ENCODE assay signal across 15 mouse cellular contexts in the genomic region with DNA sequence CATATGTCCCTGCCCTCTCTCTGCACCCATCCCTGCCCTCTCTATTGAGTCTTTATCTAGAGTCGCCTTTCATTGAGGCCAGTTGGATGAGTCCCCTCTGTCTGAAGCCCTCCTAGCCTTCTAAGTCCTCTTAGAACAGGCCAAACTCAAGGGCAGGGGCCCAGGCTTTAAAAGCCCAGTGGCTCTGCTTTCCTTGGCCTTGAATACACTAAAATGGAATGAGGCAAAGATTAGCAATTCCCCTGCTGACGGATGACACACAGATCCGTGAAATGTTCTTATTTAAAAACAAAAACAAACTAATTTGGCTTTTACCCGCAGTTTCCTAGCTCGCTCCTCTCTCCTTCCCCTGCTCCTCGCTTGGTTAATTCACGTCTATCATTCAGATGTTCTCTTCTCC. TPM values are rescaled to one million over a fixed set of nuclear protein-coding genes. Genes with fewer than 3 reads are reported as not detected.
DNase-seq lines count a peak whose midpoint lies in the region; ATAC-seq and TF ChIP-seq lines count a peak whose summit lies in the region.
"Had no signal": no experiment of that assay in that cellular context is flagged by ENCODE, and none has a peak within 500 bp of the region (broad histone marks: within the 10 kb centered on the region; RNA-seq: fewer than 3 reads in every experiment).

No protein-coding gene starts in this region.

- peak; percentile 45 to 61 for DNase-seq in heart, adult 18-20 months
- DNase-seq in heart, postnatal 4 days, result no peak
- no peak for DNase-seq in lung, embryonic 14.5 days
- no peak for DNase-seq in lung, postnatal 4 days
- no peak for DNase-seq in layer of hippocampus, postnatal 25 days (ENCODE audit: extremely low spot score in 1 of 2, low spot score in 1 of 2)
- DNase-seq: cerebellum, adult 9-11 months; gastrocnemius, postnatal 25 days; kidney, adult 9 months; right cerebral cortex, postnatal 25 days; thymus, adult 2 months had no signal

- no peak overlapping the region for H3K4me3 ChIP-seq in lung, embryonic 14.5 days (ENCODE audit: low read depth, low read length)
- H3K4me3 ChIP-seq in embryonic fibroblast, embryonic 13.5 days (ENCODE audit: insufficient read depth, low read length), result no peak overlapping the region
- no peak overlapping the region for H3K4me3 ChIP-seq in heart, embryonic 16.5 days (ENCODE audit: low read length)
- H3K4me3 ChIP-seq: megakaryocyte, embryonic 14.5 days had no signal

- peak overlapping the region; percentile 21; the same call in 1 of the 2 replicates for H3K27ac ChIP-seq in lung, embryonic 14.5 days (ENCODE audit: low read depth)
- peak overlapping the region; percentile 24; the same call in 1 of the 2 replicates for H3K27ac ChIP-seq in embryonic fibroblast, embryonic 13.5 days (ENCODE audit: insufficient read depth, low read length)
- H3K27ac ChIP-seq in heart, embryonic 16.5 days (ENCODE audit: low read length), result peak overlapping the region; percentile 94
- H3K27ac ChIP-seq: hindbrain, embryonic 14.5 days; liver, embryonic 14.5 days had no signal

- 61% methylated on average over 7 of the region's 7 CpGs for WGBS in lung, embryonic 14.5 days
- 46% methylated on average over 7 of the region's 7 CpGs for WGBS in heart, embryonic 16.5 days

- H3K9ac ChIP-seq in lung, embryonic 14.5 days, result no peak overlapping the region
- no peak overlapping the region for H3K9ac ChIP-seq in heart, embryonic 16.5 days (ENCODE audit: low read length)
- H3K9ac ChIP-seq: hindbrain, embryonic 14.5 days; liver, embryonic 14.5 days had no signal

- H3K27me3 ChIP-seq in lung, embryonic 14.5 days (ENCODE audit: insufficient read depth, low read length), result no peaks in the 10 kb centered on the region
- H3K27me3 ChIP-seq in heart, embryonic 16.5 days (ENCODE audit: control insufficient read depth, insufficient read depth, low read length), result no peaks in the 10 kb centered on the region

- ATAC-seq in lung, embryonic 14.5 days (ENCODE audit: insufficient read depth), result no peak
- no peak for ATAC-seq in heart, embryonic 16.5 days (replicated peaks; ENCODE audit: extremely low read depth, insufficient read depth, low FRiP score)

- no peaks in the 10 kb centered on the region for H3K9me3 ChIP-seq in lung, embryonic 14.5 days (ENCODE audit: low read depth, low read length)
- H3K9me3 ChIP-seq in heart, embryonic 16.5 days (replicated peaks; ENCODE audit: control insufficient read depth, low read length), result no peaks in the 10 kb centered on the region
- H3K9me3 ChIP-seq: megakaryocyte, embryonic 14.5 days had no signal

- H3K4me2 ChIP-seq in lung, embryonic 14.5 days, result no peak overlapping the region
- no peak overlapping the region for H3K4me2 ChIP-seq in heart, embryonic 16.5 days (ENCODE audit: low read depth, low read length)
- H3K4me2 ChIP-seq: hindbrain, embryonic 14.5 days had no signal

- peaks cover 16% of the 10 kb centered on the region; the same call in 1 of the 2 replicates for H3K4me1 ChIP-seq in lung, embryonic 14.5 days (ENCODE audit: insufficient read depth)
- H3K4me1 ChIP-seq in embryonic fibroblast, embryonic 13.5 days (ENCODE audit: control insufficient read depth, insufficient read depth, low read length), result peaks cover 27% of the 10 kb centered on the region
- peaks cover 48% of the 10 kb centered on the region for H3K4me1 ChIP-seq in heart, embryonic 16.5 days (ENCODE audit: control insufficient read depth, insufficient read depth, low read length)
- H3K4me1 ChIP-seq: megakaryocyte, embryonic 14.5 days had no signal

- peaks cover 2% of the 10 kb centered on the region; the same call in 1 of the 2 replicates for H3K36me3 ChIP-seq in lung, embryonic 14.5 days (ENCODE audit: insufficient read depth)
- no peaks in the 10 kb centered on the region; the same call in none of the 2 replicates for H3K36me3 ChIP-seq in heart, embryonic 16.5 days (ENCODE audit: control insufficient read depth, insufficient read depth)

- no peak for TF ChIP-seq POLR2A in embryonic fibroblast, embryonic 13.5 days (IDR thresholded peaks at IDR 0.05; ENCODE audit: low read depth, low read length)

- no peak for TF ChIP-seq CTCF in lung, embryonic 14.5 days (IDR thresholded peaks at IDR 0.05; ENCODE audit: low read depth)
- no peak for TF ChIP-seq CTCF in embryonic fibroblast, embryonic 13.5 days (IDR thresholded peaks at IDR 0.05; ENCODE audit: borderline replicate concordance, insufficient read depth, low read length)

RNA-seq across cellular contexts. Expression of a gene that starts 45.0 kb away (rescaled TPM):
- total RNA-seq in heart, adult 18-20 months (2021), result 10 to 100 TPM; 90.7 to 99.5 TPM
- total RNA-seq in heart, postnatal 4 days (2021), result 100 to 1,000 TPM; 160 TPM
- 51.9 and 52.6 TPM in 2 replicates for polyA plus RNA-seq in lung, embryonic 14.5 days (2014; fragmentation: Nextera tagmentation; extraction: Ambion mirVana)
- polyA plus RNA-seq in embryonic fibroblast, embryonic 13.5 days (2011; ENCODE audit: insufficient read length, low read depth, missing spikeins), result 127 and 162 TPM in 2 replicates
- polyA plus RNA-seq in heart, embryonic 16.5 days (2015; fragmentation: Nextera tagmentation; extraction: Ambion mirVana), result 42.4 and 53.8 TPM in 2 replicates
- 10 to 100 TPM; 42.3 to 42.5 TPM for total RNA-seq in layer of hippocampus, postnatal 25 days (2021)

Comparison
In these comparisons a context has a peak if more than half of its experiments do, and no peak if none do; other contexts are left out.
1. DNase-seq: peak in heart, adult 18-20 months (2 of 2); none in heart, postnatal 4 days (single experiment), lung, embryonic 14.5 days (single experiment), lung, postnatal 4 days (0 of 2) and layer of hippocampus, postnatal 25 days (0 of 2).
2. H3K27ac ChIP-seq: peak in every context shown above with its lines; median percentile 94 in heart, embryonic 16.5 days; 24 in embryonic fibroblast, embryonic 13.5 days; 21 in lung, embryonic 14.5 days.